In the genomic region with DNA sequence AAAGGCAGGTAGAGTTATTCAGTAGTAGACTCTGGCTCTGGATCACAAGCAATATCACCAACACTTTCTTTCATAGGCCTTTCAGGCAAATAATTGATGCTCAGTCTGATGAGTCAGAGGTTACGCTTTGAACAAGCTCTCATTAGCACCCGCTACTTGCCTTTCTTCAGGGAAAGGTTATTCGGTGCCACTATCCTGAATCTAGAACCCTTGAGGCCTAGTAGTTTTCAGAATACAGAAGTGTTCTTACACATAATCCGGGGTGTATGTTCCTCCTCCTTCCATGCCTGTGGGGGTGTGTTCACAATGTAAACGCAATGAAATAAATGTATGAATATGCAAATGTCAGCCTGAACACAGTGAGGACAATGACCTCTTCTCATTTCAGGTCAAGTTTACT, we compare ENCODE assay signal across 11 mouse cellular contexts. TPM values are rescaled to one million over a fixed set of nuclear protein-coding genes. Genes with fewer than 3 reads are reported as not detected.
A peak's percentile ranks its signal among the peaks of the same experiment; 100 is the strongest.
DNase-seq lines count a peak whose midpoint lies in the region; ATAC-seq lines count a peak whose summit lies in the region.
"Had no signal": no experiment of that assay in that cellular context is flagged by ENCODE, and none has a peak within 500 bp of the region (broad histone marks: within the 10 kb centered on the region; RNA-seq: fewer than 3 reads in every experiment).

No protein-coding gene starts in this region.

- H3K36me3 ChIP-seq in forebrain, embryonic 15.5 days: no peaks in the 10 kb centered on the region
- H3K36me3 ChIP-seq in forebrain, embryonic 11.5 days (ENCODE audit: control insufficient read depth, insufficient read depth, low read length): no peaks in the 10 kb centered on the region
- no peaks in the 10 kb centered on the region for H3K36me3 ChIP-seq in limb, embryonic 12.5 days
- no peaks in the 10 kb centered on the region for H3K36me3 ChIP-seq in limb, embryonic 10.5 days
- H3K36me3 ChIP-seq in embryonic facial prominence, embryonic 10.5 days (replicated peaks): no peaks in the 10 kb centered on the region
- H3K36me3 ChIP-seq in macrophage (ENCODE audit: inconsistent target): no peaks in the 10 kb centered on the region
- H3K36me3 ChIP-seq: midbrain, embryonic 10.5 days had no signal

- no peak overlapping the region for H3K4me3 ChIP-seq in forebrain, embryonic 15.5 days
- H3K4me3 ChIP-seq in forebrain, embryonic 11.5 days (ENCODE audit: low read depth, low read length): no peak overlapping the region
- H3K4me3 ChIP-seq in limb, embryonic 12.5 days (replicated peaks): no peak overlapping the region
- no peak overlapping the region for H3K4me3 ChIP-seq in limb, embryonic 10.5 days
- peak overlapping the region; percentile 13; the same call in 1 of the 2 replicates for H3K4me3 ChIP-seq in embryonic facial prominence, embryonic 10.5 days
- peak overlapping the region; percentile 82 for H3K4me3 ChIP-seq in macrophage (ENCODE audit: inconsistent target)

- 78% methylated on average over 5 of the region's 5 CpGs for WGBS in forebrain, embryonic 15.5 days
- WGBS in forebrain, embryonic 11.5 days: 85% methylated on average over 5 of the region's 5 CpGs
- WGBS in limb, embryonic 12.5 days: 88% methylated on average over 5 of the region's 5 CpGs
- WGBS in limb, embryonic 10.5 days: 94% methylated on average over 5 of the region's 5 CpGs
- 90% methylated on average over 5 of the region's 5 CpGs for WGBS in embryonic facial prominence, embryonic 10.5 days
- 78% methylated on average over 5 of the region's 5 CpGs for WGBS in macrophage (ENCODE audit: missing documents)

- no peaks in the 10 kb centered on the region for H3K9me3 ChIP-seq in forebrain, embryonic 15.5 days
- no peaks in the 10 kb centered on the region for H3K9me3 ChIP-seq in forebrain, embryonic 11.5 days (ENCODE audit: control insufficient read depth, low read length)
- no peaks in the 10 kb centered on the region for H3K9me3 ChIP-seq in limb, embryonic 12.5 days
- H3K9me3 ChIP-seq in limb, embryonic 10.5 days (replicated peaks): no peaks in the 10 kb centered on the region
- H3K9me3 ChIP-seq in embryonic facial prominence, embryonic 10.5 days: peaks cover under 1% of the 10 kb centered on the region; the same call in 1 of the 2 replicates

- H3K27ac ChIP-seq in forebrain, embryonic 15.5 days (replicated peaks): no peak overlapping the region
- H3K27ac ChIP-seq in forebrain, embryonic 11.5 days (ENCODE audit: low read depth, low read length): no peak overlapping the region
- no peak overlapping the region for H3K27ac ChIP-seq in limb, embryonic 12.5 days
- H3K27ac ChIP-seq in limb, embryonic 10.5 days: no peak overlapping the region
- H3K27ac ChIP-seq in embryonic facial prominence, embryonic 10.5 days (replicated peaks): no peak overlapping the region
- H3K27ac ChIP-seq in macrophage: no peak overlapping the region; the same call in 1 of the 2 replicates
- H3K27ac ChIP-seq: midbrain, embryonic 10.5 days had no signal

- ATAC-seq in forebrain, embryonic 15.5 days (replicated peaks): no peak
- no peak for ATAC-seq in forebrain, embryonic 11.5 days (replicated peaks; ENCODE audit: low FRiP score)
- no peak for ATAC-seq in limb, embryonic 12.5 days (ENCODE audit: insufficient number of reproducible peaks, insufficient read depth, low FRiP score, low TSS enrichment, low read depth)

- peaks cover 63% of the 10 kb centered on the region for H3K79me2 ChIP-seq in macrophage (ENCODE audit: inconsistent target)

- no peak for DNase-seq in forebrain, embryonic 11.5 days (ENCODE audit: low spot score)
- no peak for DNase-seq in limb, embryonic 10.5 days (ENCODE audit: low spot score)
- DNase-seq in embryonic facial prominence, embryonic 10.5 days (ENCODE audit: low spot score): no peak
- DNase-seq in spleen, postnatal 10 days (ENCODE audit: low spot score in 2 of 2): no peak
- no peak for DNase-seq in yolk sac, embryonic 10.5 days (ENCODE audit: low spot score)
- DNase-seq: cerebellum, adult 8-10 months; heart, postnatal 14 days had no signal

- H3K4me1 ChIP-seq in forebrain, embryonic 15.5 days: peaks cover 21% of the 10 kb centered on the region
- H3K4me1 ChIP-seq in forebrain, embryonic 11.5 days (replicated peaks; ENCODE audit: control insufficient read depth, insufficient read depth, low read length): no peaks in the 10 kb centered on the region
- H3K4me1 ChIP-seq in limb, embryonic 12.5 days (replicated peaks): peaks cover 12% of the 10 kb centered on the region
- H3K4me1 ChIP-seq in limb, embryonic 10.5 days: peaks cover 19% of the 10 kb centered on the region
- peaks cover 24% of the 10 kb centered on the region for H3K4me1 ChIP-seq in embryonic facial prominence, embryonic 10.5 days

- H3K4me2 ChIP-seq in forebrain, embryonic 15.5 days (replicated peaks): no peak overlapping the region
- no peak overlapping the region for H3K4me2 ChIP-seq in forebrain, embryonic 11.5 days (ENCODE audit: low read depth, low read length, severe bottlenecking)
- peak overlapping the region; percentile 75 for H3K4me2 ChIP-seq in limb, embryonic 12.5 days

- H3K9ac ChIP-seq in forebrain, embryonic 15.5 days (replicated peaks): 0 out of 2 replicates have a peak overlapping the region, but pooled peaks have one; percentile 22
- no peak overlapping the region for H3K9ac ChIP-seq in forebrain, embryonic 11.5 days (ENCODE audit: low read length)
- no peak overlapping the region for H3K9ac ChIP-seq in limb, embryonic 12.5 days (replicated peaks)

- H3K27me3 ChIP-seq in forebrain, embryonic 15.5 days: no peaks in the 10 kb centered on the region
- no peaks in the 10 kb centered on the region for H3K27me3 ChIP-seq in forebrain, embryonic 11.5 days (ENCODE audit: control insufficient read depth, insufficient read depth, low read length)
- H3K27me3 ChIP-seq in limb, embryonic 12.5 days: no peaks in the 10 kb centered on the region
- H3K27me3 ChIP-seq in limb, embryonic 10.5 days (ENCODE audit: low read depth, poor library complexity, severe bottlenecking): no peaks in the 10 kb centered on the region
- H3K27me3 ChIP-seq in embryonic facial prominence, embryonic 10.5 days (replicated peaks; ENCODE audit: low read depth, poor library complexity, severe bottlenecking): no peaks in the 10 kb centered on the region

RNA-seq across cellular contexts. Expression of a gene that starts 1.7 kb away (rescaled TPM):
- polyA plus RNA-seq in forebrain, embryonic 15.5 days (2015; fragmentation: Nextera tagmentation; extraction: Ambion mirVana): 8.1 and 9.5 TPM in 2 replicates
- polyA plus RNA-seq in forebrain, embryonic 11.5 days (2014; fragmentation: Nextera tagmentation; extraction: Ambion mirVana): 14.0 and 14.5 TPM in 2 replicates
- polyA plus RNA-seq in limb, embryonic 12.5 days (2016; fragmentation: Nextera tagmentation; extraction: Ambion mirVana): 14.8 and 15.8 TPM in 2 replicates
- 13.2 and 15.5 TPM in 2 replicates for polyA plus RNA-seq in limb, embryonic 10.5 days (2016; fragmentation: Nextera tagmentation; extraction: Ambion mirVana)
- 13.9 and 14.4 TPM in 2 replicates for polyA plus RNA-seq in embryonic facial prominence, embryonic 10.5 days (2016; fragmentation: Nextera tagmentation; extraction: Ambion mirVana)
- 100 to 1,000 TPM in 16 of 26 experiments, 10 to 100 TPM in 10; 39.5 to 157 (median 105) TPM for total RNA-seq in macrophage (2018; cell fraction: chromatin; rRNA removed)
- total RNA-seq in macrophage (2018; cell fraction: cytosol; rRNA removed): 10 to 100 TPM in 12 of 26 experiments, 1 to 10 TPM in 14; 4.6 to 14.5 (median 9.9) TPM
- 10 to 100 TPM; 15.1 to 85.5 (median 33.1) TPM for total RNA-seq in macrophage (2018; cell fraction: nucleus; rRNA removed)
- 9.4 to 10.7 TPM (median 10.3 TPM) in 3 replicates for polyA plus RNA-seq in macrophage (2018)

RNA-seq across cellular contexts. Expression of a gene that starts 16.9 kb away (rescaled TPM):
- polyA plus RNA-seq in forebrain, embryonic 15.5 days (2015; fragmentation: Nextera tagmentation; extraction: Ambion mirVana): 4.0 and 5.2 TPM in 2 replicates
- 0.23 and 0.24 TPM in 2 replicates for polyA plus RNA-seq in forebrain, embryonic 11.5 days (2014; fragmentation: Nextera tagmentation; extraction: Ambion mirVana)
- polyA plus RNA-seq in limb, embryonic 12.5 days (2016; fragmentation: Nextera tagmentation; extraction: Ambion mirVana): 0.10 and 0.16 TPM in 2 replicates
- polyA plus RNA-seq in limb, embryonic 10.5 days (2016; fragmentation: Nextera tagmentation; extraction: Ambion mirVana): 0.10 and 0.15 TPM in 2 replicates
- polyA plus RNA-seq in embryonic facial prominence, embryonic 10.5 days (2016; fragmentation: Nextera tagmentation; extraction: Ambion mirVana): 0.16 and 0.17 TPM in 2 replicates
- 1 to 10 TPM in 5 of 26 experiments, under 1 TPM in 15, not detected in 6; 0.13 to 2.1 (median 0.66) TPM for total RNA-seq in macrophage (2018; cell fraction: chromatin; rRNA removed)
- total RNA-seq in macrophage (2018; cell fraction: cytosol; rRNA removed): 1 to 10 TPM; 1.3 to 4.7 (median 2.5) TPM
- 1 to 10 TPM in 24 of 26 experiments, under 1 TPM in 2; 0.87 to 6.1 (median 1.9) TPM for total RNA-seq in macrophage (2018; cell fraction: nucleus; rRNA removed)
- 3.4 to 8.1 TPM (median 3.5 TPM) in 3 replicates for polyA plus RNA-seq in macrophage (2018)

Comparison
In these comparisons a context has a peak if more than half of its experiments do, and no peak if none do; other contexts are left out.
1. H3K4me3 ChIP-seq: peak in embryonic facial prominence, embryonic 10.5 days (single experiment) and macrophage (single experiment); none in forebrain, embryonic 15.5 days (single experiment), forebrain, embryonic 11.5 days (single experiment), limb, embryonic 12.5 days (single experiment) and limb, embryonic 10.5 days (single experiment).